Mouse (Mus musculus): ENCODE measurements around the gene Sdk1. TPM values are rescaled to one million over a fixed set of nuclear protein-coding genes. Genes with fewer than 3 reads are reported as not detected.

The Sdk1 gene
- not detected in 2 replicates for total RNA-seq (2012; rRNA removed)
- not detected for polyA plus RNA-seq (2012; ENCODE audit: insufficient read depth in 1 of 2, insufficient read length in 2 of 2, low read depth in 1 of 2, low replicate concordance in 2 of 2, missing spikeins in 1 of 2)

DNA sequence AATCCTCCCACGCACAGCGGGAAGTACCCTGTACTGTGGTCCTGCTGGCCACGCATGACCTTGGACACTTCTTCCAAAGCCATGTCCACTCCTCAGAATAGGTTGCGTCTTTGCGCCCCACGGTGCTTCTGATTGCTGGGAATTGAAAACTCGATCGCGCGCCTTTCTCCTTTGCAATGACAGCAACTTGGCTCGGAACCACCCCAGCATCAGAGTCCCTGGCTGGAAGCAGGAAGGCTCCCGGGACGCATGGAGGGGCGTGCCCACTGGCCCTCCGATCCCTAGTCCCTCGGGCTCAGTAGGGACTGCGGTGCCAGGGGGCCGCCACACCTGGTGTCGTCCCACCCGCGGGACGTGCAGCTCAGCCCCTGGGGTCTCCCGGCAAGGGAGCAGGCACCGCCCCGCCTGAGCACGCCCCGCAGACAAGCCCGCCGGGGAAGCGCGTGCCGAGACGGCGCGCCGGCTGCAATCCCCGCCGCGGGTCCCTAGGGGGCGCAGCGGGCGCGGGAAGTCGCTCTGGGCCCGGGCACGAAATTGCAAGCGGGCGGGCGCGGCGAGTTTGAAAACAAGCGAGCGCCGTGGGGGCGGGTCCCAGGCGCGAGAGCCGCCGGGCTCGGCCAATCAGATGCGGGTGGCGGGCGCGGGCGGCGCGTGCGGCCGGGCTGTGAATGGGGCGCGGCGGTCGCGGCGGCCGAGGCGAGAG lies at the start of gene Sdk1:
Sdk1 (plus strand) TSS at position 650 of the 703 bp plus-strand sequence.
- H3K9ac ChIP-seq (ENCODE audit: control insufficient read depth, low read depth, low read length, poor library complexity, severe bottlenecking) = no peak within 1 kb of the TSS
- no peak for TF ChIP-seq ETS1 (IDR thresholded peaks at IDR 0.05; ENCODE audit: low read depth, low read length)
- TF ChIP-seq SMC3 (IDR thresholded peaks at IDR 0.05; ENCODE audit: low read depth, low read length) = no peak
- TF ChIP-seq MYB (IDR thresholded peaks at IDR 0.05; ENCODE audit: low read depth, low read length) = no peak
- no peak for TF ChIP-seq EP300 (IDR thresholded peaks at IDR 0.05; ENCODE audit: low read depth in 1 of 2, low read length in 2 of 2)
- TF ChIP-seq HCFC1 (IDR thresholded peaks at IDR 0.05; ENCODE audit: low read depth, low read length) = no peak
- TF ChIP-seq MYC (IDR thresholded peaks at IDR 0.05; ENCODE audit: low read depth, low read length) = no peak
- TF ChIP-seq NELFE (IDR thresholded peaks at IDR 0.05; ENCODE audit: low read depth, low read length) = no peak
- TF ChIP-seq MAX (IDR thresholded peaks at IDR 0.05; ENCODE audit: low read length) = no peak
- TF ChIP-seq NRF1 (IDR thresholded peaks at IDR 0.05; ENCODE audit: insufficient read depth, low read depth, low read length, poor library complexity, severe bottlenecking) = no peak
- no peak for TF ChIP-seq USF2 (IDR thresholded peaks at IDR 0.05; ENCODE audit: borderline replicate concordance in 1 of 2, insufficient read depth in 1 of 2, low read depth in 1 of 2, low read length in 2 of 2)
- no peak within 1 kb of the TSS for H3K4me3 ChIP-seq (ENCODE audit: control insufficient read depth in 1 of 2, insufficient read depth in 1 of 2, low read depth in 2 of 2, low read length in 2 of 2)
- no peaks in the 10 kb centered on the region for H3K79me2 ChIP-seq (ENCODE audit: control insufficient read depth, insufficient read depth, low read length, poor library complexity)
- DNase-seq (ENCODE audit: low read depth, low spot score) = no peak
- no peaks in the 10 kb centered on the region for H3K36me3 ChIP-seq (ENCODE audit: control insufficient read depth in 1 of 2, insufficient read depth in 2 of 2, low read length in 2 of 2)
- no peaks in the 10 kb centered on the region for H3K4me1 ChIP-seq (ENCODE audit: control insufficient read depth in 1 of 2, insufficient read depth in 2 of 2, low read length in 2 of 2)
- H3K27ac ChIP-seq (ENCODE audit: control insufficient read depth, low read depth, low read length) = no peak within 1 kb of the TSS
- no peaks in the 10 kb centered on the region for H3K27me3 ChIP-seq (ENCODE audit: control insufficient read depth in 1 of 2, insufficient read depth in 2 of 2, low read length in 2 of 2)
- H3K9me3 ChIP-seq (replicated peaks; ENCODE audit: insufficient read depth, low read length) = no peaks in the 10 kb centered on the region

DNA sequence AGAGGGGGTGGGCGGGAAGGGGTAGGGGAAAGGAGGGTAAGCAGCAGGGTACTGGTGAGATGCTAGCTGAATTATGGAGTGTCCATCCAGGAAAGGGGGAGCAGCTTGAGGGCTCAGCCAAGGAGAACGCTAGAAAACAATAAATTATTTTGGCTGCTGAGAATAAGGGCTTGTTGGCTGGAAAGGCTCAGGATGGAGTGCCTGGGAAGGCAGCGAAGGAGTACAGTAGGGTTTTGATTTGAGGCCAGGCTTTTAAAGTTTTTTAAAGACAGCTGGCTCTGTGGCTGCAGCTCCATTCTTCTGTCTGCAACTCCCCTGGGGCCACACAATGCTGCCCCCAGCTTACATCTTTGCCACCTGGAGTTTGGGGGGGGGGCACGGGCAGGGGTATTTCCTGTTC lies 44.0 kb upstream of the Sdk1 start:
- Histone ChIP-seq H3K4me1 (ENCODE audit: control insufficient read depth in 1 of 2, insufficient read depth in 2 of 2, low read length in 2 of 2) (no peaks in the 10 kb centered on the region), H3K79me2 (ENCODE audit: control insufficient read depth, insufficient read depth, low read length, poor library complexity) (no peaks in the 10 kb centered on the region), H3K4me3 (ENCODE audit: control insufficient read depth in 1 of 2, insufficient read depth in 1 of 2, low read depth in 2 of 2, low read length in 2 of 2) (no peak overlapping the region), H3K27me3 (ENCODE audit: control insufficient read depth in 1 of 2, insufficient read depth in 2 of 2, low read length in 2 of 2) (no peaks in the 10 kb centered on the region), H3K9me3 (replicated peaks; ENCODE audit: insufficient read depth, low read length) (no peaks in the 10 kb centered on the region), H3K9ac (ENCODE audit: control insufficient read depth, low read depth, low read length, poor library complexity, severe bottlenecking) (no peak overlapping the region), H3K36me3 (ENCODE audit: control insufficient read depth in 1 of 2, insufficient read depth in 2 of 2, low read length in 2 of 2) (no peaks in the 10 kb centered on the region), H3K27ac (ENCODE audit: control insufficient read depth, low read depth, low read length) (no peak overlapping the region)
- TF ChIP-seq BHLHE40 (IDR thresholded peaks at IDR 0.05; ENCODE audit: borderline replicate concordance, low read depth, low read length) = no peak
- no peak for TF ChIP-seq RAD21 (IDR thresholded peaks at IDR 0.05; ENCODE audit: low read depth, low read length)
- no peak for TF ChIP-seq MEF2A (IDR thresholded peaks at IDR 0.05; ENCODE audit: extremely low read depth, insufficient replicate concordance, low read depth, low read length, poor library complexity, severe bottlenecking)
- no peak for TF ChIP-seq MAX (IDR thresholded peaks at IDR 0.05; ENCODE audit: low read length)
- TF ChIP-seq ZC3H11A (IDR thresholded peaks at IDR 0.05; ENCODE audit: low read depth, low read length) = no peak
- DNase-seq (ENCODE audit: low read depth, low spot score) = no peak

Data from MEL (cell line).